Mouse (Mus musculus) CD4-positive helper T cell, adult 2 months (primary cell): ENCODE data around the gene Ermap.

ENCODE experiments used
- DNase-seq: peaks from one replicate; pipeline ENCODE4 v3.0.0-alpha.2; 2012; ENCODE audit warnings: low read depth, missing footprints, low spot score

Ermap gene

GRCm38 (mm10) chr4:119188060-119188785, 1.6 kb downstream of the Ermap start:
- no peak for DNase-seq

- DNase-seq = no peak
Observed at GRCm38 (mm10) chr4:119185771-119186170, 4.0 kb downstream of the Ermap start.

GRCm38 (mm10) chr4:119183525-119183924, 6.3 kb downstream of the Ermap start:
- DNase-seq = no peak

GRCm38 (mm10) chr4:119181456-119181855, 8.4 kb downstream of the Ermap start:
- DNase-seq = no peak

GRCm38 (mm10) chr4:119180133-119180707, 9.6 kb downstream of the Ermap start:
- DNase-seq = no peak

- no peak for DNase-seq
Observed at GRCm38 (mm10) chr4:119178331-119178730, 11.5 kb downstream of the Ermap start.

- no peak for DNase-seq
Observed at GRCm38 (mm10) chr4:119177702-119178101, 12.1 kb downstream of the Ermap start.

GRCm38 (mm10) chr4:119173851-119174453, 15.9 kb downstream of the Ermap start, which contains the start of gene Zfp691:
Zfp691 (minus strand) TSS chr4:119174195.
- peak; percentile 96 for DNase-seq

GRCm38 (mm10) chr4:119172919-119173650, 16.7 kb downstream of the Ermap start:
- DNase-seq = peak; percentile 19

GRCm38 (mm10) chr4:119167663-119168062, 22.1 kb downstream of the Ermap start:
- peak; percentile 82 for DNase-seq

- no peak for DNase-seq
Observed at GRCm38 (mm10) chr4:119167068-119167467, 22.7 kb downstream of the Ermap start.

- no peak for DNase-seq
Observed at GRCm38 (mm10) chr4:119165916-119166315, 23.9 kb downstream of the Ermap start.

GRCm38 (mm10) chr4:119162990-119163389, 26.8 kb downstream of the Ermap start:
- DNase-seq = no peak

GRCm38 (mm10) chr4:119161358-119161757, 28.5 kb downstream of the Ermap start:
- no peak for DNase-seq

- no peak for DNase-seq
Observed at GRCm38 (mm10) chr4:119157891-119158290, 31.9 kb downstream of the Ermap start.

GRCm38 (mm10) chr4:119157186-119157585, 32.6 kb downstream of the Ermap start:
- DNase-seq = peak; percentile 47

- DNase-seq = no peak
Observed at GRCm38 (mm10) chr4:119148741-119149140, 41.1 kb downstream of the Ermap start.

- no peak for DNase-seq
Observed at GRCm38 (mm10) chr4:119147347-119147746, 42.5 kb downstream of the Ermap start.

- DNase-seq = no peak
Observed at GRCm38 (mm10) chr4:119146816-119147215, 43.0 kb downstream of the Ermap start.

- peak; percentile 35 for DNase-seq
Observed at GRCm38 (mm10) chr4:119142230-119142871, 47.5 kb downstream of the Ermap start.

- DNase-seq = no peak
Observed at GRCm38 (mm10) chr4:119141191-119141590, 48.6 kb downstream of the Ermap start.

GRCm38 (mm10) chr4:119140126-119140525, 49.7 kb downstream of the Ermap start:
- peak; percentile 49 for DNase-seq
